Mouse (Mus musculus): ENCODE measurements around the gene Hoxc4.

Gene Hoxc4

GRCm38 (mm10) chr15:102990461-102991397, 28.0 kb upstream of the Hoxc4 start, which contains the start of gene Hoxc8:
TSS of gene Hoxc8 (plus strand) at chr15:102990607.
- no peak for DNase-seq (ENCODE audit: low spot score)

- no peak for DNase-seq (ENCODE audit: low spot score)
Measured at GRCm38 (mm10) chr15:102991782-102992181, 27.0 kb upstream of the Hoxc4 start.

GRCm38 (mm10) chr15:102992206-102992605, 26.5 kb upstream of the Hoxc4 start:
- DNase-seq (ENCODE audit: low spot score): no peak

- no peak for DNase-seq (ENCODE audit: low spot score)
Measured at GRCm38 (mm10) chr15:102992863-102993262, 25.9 kb upstream of the Hoxc4 start.

- DNase-seq (ENCODE audit: low spot score): no peak
Measured at GRCm38 (mm10) chr15:102996548-102996947, 22.2 kb upstream of the Hoxc4 start.

GRCm38 (mm10) chr15:102997431-102997830, 21.3 kb upstream of the Hoxc4 start:
- DNase-seq (ENCODE audit: low spot score): no peak

GRCm38 (mm10) chr15:102997939-102998355, 20.8 kb upstream of the Hoxc4 start, which contains the start of gene Hoxc6:
TSS of gene Hoxc6 (plus strand) at chr15:102998257.
- DNase-seq (ENCODE audit: low spot score): no peak

- DNase-seq (ENCODE audit: low spot score): no peak
Measured at GRCm38 (mm10) chr15:102998608-102999182, 20.0 kb upstream of the Hoxc4 start.

- DNase-seq (ENCODE audit: low spot score): peak; percentile 75
Measured at GRCm38 (mm10) chr15:102999183-102999831, 19.4 kb upstream of the Hoxc4 start.

- no peak for DNase-seq (ENCODE audit: low spot score)
Measured at GRCm38 (mm10) chr15:102999955-103000354, 18.8 kb upstream of the Hoxc4 start.

- DNase-seq (ENCODE audit: low spot score): no peak
Measured at GRCm38 (mm10) chr15:103000501-103000901, 18.2 kb upstream of the Hoxc4 start.

GRCm38 (mm10) chr15:103001370-103001769, 17.4 kb upstream of the Hoxc4 start:
- no peak for DNase-seq (ENCODE audit: low spot score)

- DNase-seq (ENCODE audit: low spot score): no peak
Measured at GRCm38 (mm10) chr15:103002156-103002555, 16.6 kb upstream of the Hoxc4 start.

GRCm38 (mm10) chr15:103002821-103003448, 15.8 kb upstream of the Hoxc4 start:
- DNase-seq (ENCODE audit: low spot score): no peak

GRCm38 (mm10) chr15:103005308-103005707, 13.4 kb upstream of the Hoxc4 start:
- no peak for DNase-seq (ENCODE audit: low spot score)

- no peak for DNase-seq (ENCODE audit: low spot score)
Measured at GRCm38 (mm10) chr15:103005797-103006196, 12.9 kb upstream of the Hoxc4 start.

- DNase-seq (ENCODE audit: low spot score): no peak
Measured at GRCm38 (mm10) chr15:103006326-103006725, 12.4 kb upstream of the Hoxc4 start.

- no peak for DNase-seq (ENCODE audit: low spot score)
Measured at GRCm38 (mm10) chr15:103009265-103010111, 9.2 kb upstream of the Hoxc4 start.

- DNase-seq (ENCODE audit: low spot score): no peak
Measured at GRCm38 (mm10) chr15:103010112-103010846, 8.5 kb upstream of the Hoxc4 start.

- no peak for DNase-seq (ENCODE audit: low spot score)
Measured at GRCm38 (mm10) chr15:103010847-103011555, 7.7 kb upstream of the Hoxc4 start.
